Mouse (Mus musculus) kidney, postnatal 0 days (tissue): Measurements from ENCODE around the gene Klhl30. TPM values are rescaled to one million over a fixed set of nuclear protein-coding genes. Genes with fewer than 3 reads are reported as not detected.
A peak's percentile ranks its signal among the peaks of the same experiment; 100 is the strongest.

Experiments
- ATAC-seq: fragments of 200-750 bp; cut with Nextera tagmentation; replicated peaks from 2 replicates; pipeline ENCODE4 v1.8.0; 2017; ENCODE audit warnings: low read depth, moderate number of reproducible peaks, moderate TSS enrichment, moderate library complexity; ENCODE audit not compliant: low FRiP score
- DNase-seq: peaks from one replicate; pipeline ENCODE4 v3.0.0-alpha.2; 2016; ENCODE audit warnings: low spot score
- H3K27ac ChIP-seq: fragments of 300-500 bp; sonication (generic); 2 replicates; pipeline ENCODE4 v1.5.1; 2014; ENCODE audit warnings: mild to moderate bottlenecking
- H3K27me3 ChIP-seq: fragments of 300-500 bp; sonication (generic); 2 replicates; pipeline ENCODE4 v1.6.1; 2014; ENCODE audit warnings: low read length, mixed read lengths; ENCODE audit not compliant: insufficient read depth
- H3K36me3 ChIP-seq: fragments of 300-500 bp; sonication (generic); 2 replicates; pipeline ENCODE4 v1.6.1; 2014; ENCODE audit warnings: low read length, mixed read lengths; ENCODE audit not compliant: insufficient read depth
- H3K4me1 ChIP-seq: fragments of 300-500 bp; sonication (generic); replicated peaks from 2 replicates; pipeline ENCODE4 v1.6.1; 2014; ENCODE audit warnings: antibody characterized with exemption, low read length, mixed read lengths; ENCODE audit not compliant: insufficient read depth
- H3K4me2 ChIP-seq: fragments of 300-500 bp; sonication (generic); 2 replicates; pipeline ENCODE4 v1.6.1; 2014; ENCODE audit warnings: mild to moderate bottlenecking, low read length, moderate library complexity, mixed read lengths
- H3K4me3 ChIP-seq: fragments of 300-500 bp; sonication (generic); replicated peaks from 2 replicates; pipeline ENCODE4 v1.5.1; 2014; ENCODE audit warnings: low read depth, low read length
- H3K9ac ChIP-seq: fragments of 300-500 bp; sonication (generic); 2 replicates; pipeline ENCODE4 v1.6.1; 2014; ENCODE audit warnings: low read depth, low read length
- H3K9me3 ChIP-seq: fragments of 300-500 bp; sonication (generic); replicated peaks from 2 replicates; pipeline ENCODE4 v1.6.1; 2016; ENCODE audit warnings: low read length, inconsistent platforms, mixed read lengths
- CTCF ChIP-seq: IDR thresholded peaks from 2 replicates; pipeline ENCODE4 v1.5.1; 2016; ENCODE audit warnings: antibody characterized with exemption, low read depth, mild to moderate bottlenecking, moderate library complexity
- WGBS: fragments of 180-500 bp; shearing (Covaris S2); extraction: QIAGEN DNeasy Blood & Tissue Kit; methylation state at CpG from one replicate; pipeline ENCODE4 v1.1.7; 2014; 5-methylcytosine and 5-hydroxymethylcytosine counted together
- polyA plus RNA-seq: library from polyadenylated mRNA; unstranded; fragments of >200 nt; fragmentation: Nextera tagmentation; extraction: Ambion mirVana; gene quantifications from 2 replicates; pipeline ENCODE4 v1.2.1, GENCODE M21; 2015

Gene Klhl30
- polyA plus RNA-seq, 1 experiment from 2014 or later = 0.39 TPM

GRCm38 (mm10) chr1:91411631-91412285, 60.9 kb downstream of the Klhl30 start:
- ATAC-seq = no peak
- Histone ChIP-seq H3K27ac (no peak overlapping the region), H3K9ac (peak overlapping the region; percentile 65; the same call in 1 of the 2 replicates), H3K9me3 (no peaks in the 10 kb centered on the region), H3K4me1 (peaks cover 23% of the 10 kb centered on the region; the same call in 1 of the 2 replicates), H3K27me3 (no peaks in the 10 kb centered on the region), H3K4me3 (peak overlapping the region; percentile 48), H3K4me2 (peak overlapping the region; percentile 94), H3K36me3 (0 out of 2 replicates have a peak, but pooled peaks cover 3% of the 10 kb centered on the region)
- no peak for DNase-seq
- no peak for TF ChIP-seq CTCF
- 70% methylated on average over 8 of the region's 8 CpGs for WGBS

Other genes starting within 250 kb of the Klhl30 start
- 0.20 and 0.28 TPM in 2 replicates for gene Rbm44, start 205.9 kb upstream of the Klhl30 start, polyA plus RNA-seq
- gene Ramp1, start 171.2 kb upstream of the Klhl30 start, polyA plus RNA-seq = 2.1 and 2.5 TPM in 2 replicates
- 67.3 and 68.6 TPM in 2 replicates for gene Ube2f, start 100.7 kb upstream of the Klhl30 start, polyA plus RNA-seq
- gene Scly, start 52.7 kb upstream of the Klhl30 start, polyA plus RNA-seq = 23.7 and 28.4 TPM in 2 replicates
- 0.05 and 0.09 TPM in 2 replicates for gene Espnl, start 28.9 kb upstream of the Klhl30 start, polyA plus RNA-seq
- gene Erfe, start 15.4 kb downstream of the Klhl30 start, polyA plus RNA-seq = 0.84 and 1.2 TPM in 2 replicates
- 91.0 and 99.8 TPM in 2 replicates for gene Ilkap, start 47.8 kb downstream of the Klhl30 start, polyA plus RNA-seq
- 60.6 and 62.2 TPM in 2 replicates for gene Hes6, start 63.0 kb downstream of the Klhl30 start, polyA plus RNA-seq
- gene Per2, start 108.3 kb downstream of the Klhl30 start, polyA plus RNA-seq = 2.3 and 2.7 TPM in 2 replicates
- 6.3 and 6.5 TPM in 2 replicates for gene Traf3ip1, start 143.6 kb downstream of the Klhl30 start, polyA plus RNA-seq
- 4.0 and 4.3 TPM in 2 replicates for gene Asb1, start 189.5 kb downstream of the Klhl30 start, polyA plus RNA-seq